In genomic region chr11:94440421-94440820, GRCm38 (mm10) we compare ENCODE assay signal across 27 mouse cellular contexts. TPM values are rescaled to one million over a fixed set of nuclear protein-coding genes. Genes with fewer than 3 reads are reported as not detected.
A peak's percentile ranks its signal among the peaks of the same experiment; 100 is the strongest.
DNase-seq lines count a peak whose midpoint lies in the region; ATAC-seq and TF ChIP-seq lines count a peak whose summit lies in the region.
"Had no signal": no experiment of that assay in that cellular context is flagged by ENCODE, and none has a peak within 500 bp of the region (broad histone marks: within the 10 kb centered on the region; RNA-seq: fewer than 3 reads in every experiment).

No protein-coding gene starts in this region.

- TF ChIP-seq POLR2A in cerebellum, adult 2 months (IDR thresholded peaks at IDR 0.05; ENCODE audit: borderline replicate concordance, insufficient read depth, low read length) = no peak

- ATAC-seq in midbrain, embryonic 11.5 days (ENCODE audit: low FRiP score) = no peak
- ATAC-seq in hindbrain, embryonic 16.5 days = 0 out of 2 replicates have a peak, but pooled peaks have one; percentile 13
- no peak for ATAC-seq in neural tube, embryonic 15.5 days (ENCODE audit: low FRiP score)
- ATAC-seq: forebrain, embryonic 16.5 days; inflammation-experienced regulatory T-cells, adult 6 months had no signal

- 83% methylated on average over 6 of the region's 6 CpGs for WGBS in midbrain, embryonic 10.5 days
- 73% methylated on average over 6 of the region's 6 CpGs for WGBS in midbrain, embryonic 11.5 days
- 81% methylated on average over 6 of the region's 6 CpGs for WGBS in hindbrain, embryonic 10.5 days
- WGBS in hindbrain, embryonic 16.5 days = 46% methylated on average over 6 of the region's 6 CpGs
- WGBS in neural tube, embryonic 15.5 days = 34% methylated on average over 6 of the region's 6 CpGs
- WGBS in cerebellum, adult 2 months = 79% methylated on average over 6 of the region's 6 CpGs

- H3K9ac ChIP-seq in midbrain, embryonic 11.5 days (ENCODE audit: low read length) = no peak overlapping the region
- H3K9ac ChIP-seq in hindbrain, embryonic 16.5 days (ENCODE audit: low read depth, low read length) = no peak overlapping the region
- H3K9ac ChIP-seq in neural tube, embryonic 15.5 days (replicated peaks) = no peak overlapping the region
- H3K9ac ChIP-seq: embryonic facial prominence, embryonic 13.5 days; liver, embryonic 15.5 days; lung, embryonic 15.5 days had no signal

- H3K27ac ChIP-seq in midbrain, embryonic 10.5 days (replicated peaks) = peak overlapping the region; percentile 70
- H3K27ac ChIP-seq in midbrain, embryonic 11.5 days (ENCODE audit: low read depth, low read length) = no peak overlapping the region
- peak overlapping the region; percentile 79 for H3K27ac ChIP-seq in hindbrain, embryonic 10.5 days
- no peak overlapping the region for H3K27ac ChIP-seq in hindbrain, embryonic 16.5 days (ENCODE audit: low read depth, low read length)
- H3K27ac ChIP-seq in neural tube, embryonic 15.5 days (replicated peaks) = 0 out of 2 replicates have a peak overlapping the region, but pooled peaks have one; percentile 14
- no peak overlapping the region for H3K27ac ChIP-seq in cerebellum, adult 2 months (ENCODE audit: insufficient read depth, low read length)
- H3K27ac ChIP-seq: embryonic facial prominence, embryonic 13.5 days; heart, adult 2 months; kidney, postnatal 0 days; liver, embryonic 15.5 days; lung, embryonic 15.5 days had no signal

- H3K4me2 ChIP-seq in midbrain, embryonic 11.5 days = no peak overlapping the region
- no peak overlapping the region for H3K4me2 ChIP-seq in hindbrain, embryonic 16.5 days (ENCODE audit: low read length)
- H3K4me2 ChIP-seq in neural tube, embryonic 15.5 days = no peak overlapping the region
- H3K4me2 ChIP-seq: embryonic facial prominence, embryonic 13.5 days; liver, embryonic 15.5 days; lung, embryonic 15.5 days had no signal

- no peak overlapping the region for H3K4me3 ChIP-seq in midbrain, embryonic 10.5 days
- H3K4me3 ChIP-seq in midbrain, embryonic 11.5 days (ENCODE audit: low read depth, low read length) = no peak overlapping the region
- no peak overlapping the region for H3K4me3 ChIP-seq in hindbrain, embryonic 10.5 days
- H3K4me3 ChIP-seq in hindbrain, embryonic 16.5 days (ENCODE audit: low read length) = no peak overlapping the region
- no peak overlapping the region for H3K4me3 ChIP-seq in neural tube, embryonic 15.5 days (replicated peaks)
- no peak overlapping the region for H3K4me3 ChIP-seq in cerebellum, adult 2 months (replicated peaks; ENCODE audit: insufficient read depth, low read depth, low read length)
- H3K4me3 ChIP-seq: embryonic facial prominence, embryonic 13.5 days; erythroblast, embryonic 14.5 days; heart, adult 2 months; limb, embryonic 10.5 days; liver, embryonic 15.5 days; lung, embryonic 15.5 days had no signal

- H3K27me3 ChIP-seq in midbrain, embryonic 10.5 days (ENCODE audit: low read depth, poor library complexity, severe bottlenecking) = peaks cover 7% of the 10 kb centered on the region; the same call in 1 of the 2 replicates
- no peaks in the 10 kb centered on the region for H3K27me3 ChIP-seq in midbrain, embryonic 11.5 days (ENCODE audit: control insufficient read depth, insufficient read depth, low read length)
- H3K27me3 ChIP-seq in hindbrain, embryonic 10.5 days (ENCODE audit: insufficient read depth, poor library complexity, severe bottlenecking) = peaks cover 3% of the 10 kb centered on the region; the same call in 1 of the 2 replicates
- no peaks in the 10 kb centered on the region for H3K27me3 ChIP-seq in hindbrain, embryonic 16.5 days (replicated peaks; ENCODE audit: control insufficient read depth, insufficient read depth, low read length)
- no peaks in the 10 kb centered on the region for H3K27me3 ChIP-seq in neural tube, embryonic 15.5 days (replicated peaks)
- no peaks in the 10 kb centered on the region for H3K27me3 ChIP-seq in cerebellum, adult 2 months (ENCODE audit: control insufficient read depth, insufficient read depth, low read length)
- H3K27me3 ChIP-seq: embryonic facial prominence, embryonic 13.5 days; lung, embryonic 15.5 days had no signal

- no peak for DNase-seq in midbrain, embryonic 10.5 days (ENCODE audit: low spot score)
- DNase-seq in midbrain, embryonic 11.5 days (ENCODE audit: low spot score, missing footprints) = no peak
- no peak for DNase-seq in hindbrain, embryonic 10.5 days (ENCODE audit: low spot score)
- no peak for DNase-seq in ovary, postnatal 36 days (ENCODE audit: low spot score)
- DNase-seq in gastrocnemius, adult 8-10 months (ENCODE audit: low spot score in 2 of 2) = no peak
- no peak for DNase-seq in cerebellum, adult 2 months
- DNase-seq: adrenal gland, adult 2 months; cerebellum, adult 18-20 months; cerebellum, postnatal 25 days; gastrocnemius, postnatal 25 days; heart, adult 2 months; kidney, adult 2 months; liver; lung, postnatal 4 days; thymus, adult 18-20 months had no signal

- no peaks in the 10 kb centered on the region for H3K9me3 ChIP-seq in midbrain, embryonic 10.5 days (replicated peaks)
- H3K9me3 ChIP-seq in midbrain, embryonic 11.5 days (ENCODE audit: control insufficient read depth, low read length) = no peaks in the 10 kb centered on the region
- H3K9me3 ChIP-seq in hindbrain, embryonic 10.5 days = no peaks in the 10 kb centered on the region
- H3K9me3 ChIP-seq in hindbrain, embryonic 16.5 days (ENCODE audit: control insufficient read depth, low read length) = no peaks in the 10 kb centered on the region
- no peaks in the 10 kb centered on the region for H3K9me3 ChIP-seq in neural tube, embryonic 15.5 days (replicated peaks)
- H3K9me3 ChIP-seq: embryonic facial prominence, embryonic 13.5 days; limb, embryonic 10.5 days; liver, embryonic 15.5 days; lung, embryonic 15.5 days had no signal

- no peak for TF ChIP-seq CTCF in cerebellum, adult 2 months (IDR thresholded peaks at IDR 0.05; ENCODE audit: borderline replicate concordance, insufficient read depth, low read depth, low read length)

- H3K4me1 ChIP-seq in midbrain, embryonic 10.5 days = peaks cover 79% of the 10 kb centered on the region
- peaks cover 39% of the 10 kb centered on the region for H3K4me1 ChIP-seq in midbrain, embryonic 11.5 days (ENCODE audit: control insufficient read depth, insufficient read depth, low read length)
- H3K4me1 ChIP-seq in hindbrain, embryonic 10.5 days (replicated peaks) = peaks cover 73% of the 10 kb centered on the region
- peaks cover 31% of the 10 kb centered on the region for H3K4me1 ChIP-seq in hindbrain, embryonic 16.5 days (ENCODE audit: control insufficient read depth, insufficient read depth, low read depth, low read length)
- H3K4me1 ChIP-seq in neural tube, embryonic 15.5 days = peaks cover 42% of the 10 kb centered on the region
- peaks cover 7% of the 10 kb centered on the region for H3K4me1 ChIP-seq in cerebellum, adult 2 months (ENCODE audit: control insufficient read depth, insufficient read depth, low read length)
- H3K4me1 ChIP-seq: liver, embryonic 15.5 days; lung, embryonic 15.5 days had no signal

- peaks cover 55% of the 10 kb centered on the region for H3K36me3 ChIP-seq in midbrain, embryonic 10.5 days
- H3K36me3 ChIP-seq in midbrain, embryonic 11.5 days (ENCODE audit: control insufficient read depth, insufficient read depth, low read length) = peaks cover 5% of the 10 kb centered on the region; the same call in 1 of the 2 replicates
- peaks cover 38% of the 10 kb centered on the region for H3K36me3 ChIP-seq in hindbrain, embryonic 10.5 days
- peaks cover 10% of the 10 kb centered on the region for H3K36me3 ChIP-seq in hindbrain, embryonic 16.5 days (ENCODE audit: control insufficient read depth, insufficient read depth, low read length)
- H3K36me3 ChIP-seq in neural tube, embryonic 15.5 days = peaks cover 19% of the 10 kb centered on the region
- H3K36me3 ChIP-seq: liver, embryonic 15.5 days; lung, embryonic 15.5 days had no signal

RNA-seq across cellular contexts. Expression of gene Cacna1g, which starts 33.6 kb away (rescaled TPM):
- 8.1 and 9.1 TPM in 2 replicates for polyA plus RNA-seq in midbrain, embryonic 10.5 days (2016; fragmentation: Nextera tagmentation; extraction: Ambion mirVana)
- polyA plus RNA-seq in midbrain, embryonic 11.5 days (2014; fragmentation: Nextera tagmentation; extraction: Ambion mirVana) = 7.6 and 9.3 TPM in 2 replicates
- polyA plus RNA-seq in hindbrain, embryonic 10.5 days (2016; fragmentation: Nextera tagmentation; extraction: Ambion mirVana) = 5.3 and 7.7 TPM in 2 replicates
- polyA plus RNA-seq in hindbrain, embryonic 16.5 days (2015; fragmentation: Nextera tagmentation; extraction: Ambion mirVana) = 15.1 and 20.5 TPM in 2 replicates
- polyA plus RNA-seq in neural tube, embryonic 15.5 days (2015; fragmentation: Nextera tagmentation; extraction: Ambion mirVana) = 12.8 and 14.7 TPM in 2 replicates
- 1 to 10 TPM in 2 of 4 experiments, under 1 TPM in 2; 0.63 to 1.3 (median 0.86) TPM for total RNA-seq in gastrocnemius, adult 8-10 months (2022)
- polyA plus RNA-seq in cerebellum, adult 2 months (2012; rRNA removed) = 199 and 248 TPM in 2 replicates
- polyA plus RNA-seq: inflammation-experienced regulatory T-cells, adult 6 months had no signal

RNA-seq across cellular contexts. Expression of gene Spata20, which starts 45.6 kb away (rescaled TPM):
- polyA plus RNA-seq in midbrain, embryonic 10.5 days (2016; fragmentation: Nextera tagmentation; extraction: Ambion mirVana) = 0.12 TPM in 1 of 2 replicates, not detected in the other
- polyA plus RNA-seq in midbrain, embryonic 11.5 days (2014; fragmentation: Nextera tagmentation; extraction: Ambion mirVana) = not detected in 2 replicates
- polyA plus RNA-seq in hindbrain, embryonic 10.5 days (2016; fragmentation: Nextera tagmentation; extraction: Ambion mirVana) = 0.05 TPM in 1 of 2 replicates, not detected in the other
- polyA plus RNA-seq in hindbrain, embryonic 16.5 days (2015; fragmentation: Nextera tagmentation; extraction: Ambion mirVana) = 0.64 and 0.81 TPM in 2 replicates
- polyA plus RNA-seq in neural tube, embryonic 15.5 days (2015; fragmentation: Nextera tagmentation; extraction: Ambion mirVana) = 0.28 and 0.42 TPM in 2 replicates
- total RNA-seq in gastrocnemius, adult 8-10 months (2022) = not detected
- polyA plus RNA-seq in cerebellum, adult 2 months (2012; rRNA removed) = 1.5 and 1.9 TPM in 2 replicates
- total RNA-seq: adrenal gland, adult 2 months; gastrocnemius, postnatal 25 days; megakaryocyte-erythroid progenitor cell, adult 5-6 weeks had no signal
- polyA plus RNA-seq: adrenal gland, adult 2 months; erythroblast, embryonic 14.5 days; heart, embryonic 14.5 days; inflammation-experienced regulatory T-cells, adult 6 months; kidney, postnatal 0 days; limb, embryonic 10.5 days; liver, embryonic 15.5 days had no signal

RNA-seq across cellular contexts. Expression of gene Abcc3, which starts 47.6 kb away (rescaled TPM):
- polyA plus RNA-seq in midbrain, embryonic 10.5 days (2016; fragmentation: Nextera tagmentation; extraction: Ambion mirVana) = 0.37 and 0.42 TPM in 2 replicates
- polyA plus RNA-seq in midbrain, embryonic 11.5 days (2014; fragmentation: Nextera tagmentation; extraction: Ambion mirVana) = 0.47 and 0.49 TPM in 2 replicates
- polyA plus RNA-seq in hindbrain, embryonic 10.5 days (2016; fragmentation: Nextera tagmentation; extraction: Ambion mirVana) = 0.46 and 0.48 TPM in 2 replicates
- 0.91 and 1.3 TPM in 2 replicates for polyA plus RNA-seq in hindbrain, embryonic 16.5 days (2015; fragmentation: Nextera tagmentation; extraction: Ambion mirVana)
- 1.1 and 1.7 TPM in 2 replicates for polyA plus RNA-seq in neural tube, embryonic 15.5 days (2015; fragmentation: Nextera tagmentation; extraction: Ambion mirVana)
- under 1 TPM; 0.17 to 0.65 (median 0.36) TPM for total RNA-seq in gastrocnemius, adult 8-10 months (2022)
- 0.64 and 0.71 TPM in 2 replicates for polyA plus RNA-seq in cerebellum, adult 2 months (2012; rRNA removed)
- total RNA-seq: megakaryocyte-erythroid progenitor cell, adult 5-6 weeks had no signal

RNA-seq across cellular contexts. Expression of gene Epn3, which starts 59.4 kb away (rescaled TPM):
- 0.57 and 0.80 TPM in 2 replicates for polyA plus RNA-seq in midbrain, embryonic 10.5 days (2016; fragmentation: Nextera tagmentation; extraction: Ambion mirVana)
- polyA plus RNA-seq in midbrain, embryonic 11.5 days (2014; fragmentation: Nextera tagmentation; extraction: Ambion mirVana) = 0.27 and 0.50 TPM in 2 replicates
- 1.7 and 1.9 TPM in 2 replicates for polyA plus RNA-seq in hindbrain, embryonic 10.5 days (2016; fragmentation: Nextera tagmentation; extraction: Ambion mirVana)
- 2.8 and 3.0 TPM in 2 replicates for polyA plus RNA-seq in hindbrain, embryonic 16.5 days (2015; fragmentation: Nextera tagmentation; extraction: Ambion mirVana)
- 1.1 and 1.5 TPM in 2 replicates for polyA plus RNA-seq in neural tube, embryonic 15.5 days (2015; fragmentation: Nextera tagmentation; extraction: Ambion mirVana)
- under 1 TPM in 1 of 4 experiments, not detected in 3; 0.11 TPM for total RNA-seq in gastrocnemius, adult 8-10 months (2022)
- polyA plus RNA-seq in cerebellum, adult 2 months (2012; rRNA removed) = 31.1 and 35.9 TPM in 2 replicates
- total RNA-seq: megakaryocyte-erythroid progenitor cell, adult 5-6 weeks had no signal
- polyA plus RNA-seq: erythroblast, embryonic 14.5 days; inflammation-experienced regulatory T-cells, adult 6 months had no signal

Comparison
In these comparisons a context has a peak if more than half of its experiments do, and no peak if none do; other contexts are left out.
1. H3K27ac ChIP-seq: peak in midbrain, embryonic 10.5 days (single experiment), hindbrain, embryonic 10.5 days (single experiment) and neural tube, embryonic 15.5 days (single experiment); none in midbrain, embryonic 11.5 days (single experiment), hindbrain, embryonic 16.5 days (single experiment) and cerebellum, adult 2 months (single experiment).